Mouse (Mus musculus) forebrain, embryonic 10.5 days (tissue): ENCODE data around the gene Elmsan1. TPM values are rescaled to one million over a fixed set of nuclear protein-coding genes. Genes with fewer than 3 reads are reported as not detected.
"Not testable (repeated sequence)": the region's sequence is repeated elsewhere in the genome, so short reads cannot be mapped to it uniquely, and the experiment has no call there.

Experiments used
- DNase-seq: peaks from one replicate; pipeline ENCODE4 v3.0.0-alpha.2; 2017; ENCODE audit warnings: low spot score; ENCODE audit errors: extremely low spot score
- H3K27ac ChIP-seq: fragments of 300-500 bp; sonication (generic); 2 replicates; pipeline ENCODE4 v1.5.1; 2016; ENCODE audit warnings: mild to moderate bottlenecking
- H3K27me3 ChIP-seq: fragments of 300-500 bp; sonication (generic); 2 replicates; pipeline ENCODE4 v1.6.1; 2016; ENCODE audit warnings: mild to moderate bottlenecking; ENCODE audit not compliant: poor library complexity, severe bottlenecking
- H3K36me3 ChIP-seq: fragments of 300-500 bp; sonication (generic); replicated peaks from 2 replicates; pipeline ENCODE4 v1.6.1; 2016; ENCODE audit warnings: mild to moderate bottlenecking, moderate library complexity
- H3K4me1 ChIP-seq: fragments of 300-500 bp; sonication (generic); 2 replicates; pipeline ENCODE4 v1.6.1; 2016
- H3K4me3 ChIP-seq: fragments of 300-500 bp; sonication (generic); 2 replicates; pipeline ENCODE4 v1.5.1; 2016; ENCODE audit warnings: mild to moderate bottlenecking, moderate library complexity
- H3K9me3 ChIP-seq: fragments of 300-500 bp; sonication (generic); 2 replicates; pipeline ENCODE4 v1.6.1; 2016; ENCODE audit warnings: mild to moderate bottlenecking, moderate library complexity
- WGBS: fragments of 180-500 bp; shearing (Covaris S2); methylation state at CpG from one replicate; pipeline ENCODE4 v1.1.7; 2016; 5-methylcytosine and 5-hydroxymethylcytosine counted together
- polyA plus RNA-seq: library from polyadenylated mRNA; unstranded; fragments of >200 nt; fragmentation: Nextera tagmentation; extraction: Ambion mirVana; gene quantifications from 2 replicates; pipeline ENCODE4 v1.2.1, GENCODE M21; 2016

Elmsan1 gene
- polyA plus RNA-seq, 1 experiment from 2014 or later: 8.7 TPM

DNA sequence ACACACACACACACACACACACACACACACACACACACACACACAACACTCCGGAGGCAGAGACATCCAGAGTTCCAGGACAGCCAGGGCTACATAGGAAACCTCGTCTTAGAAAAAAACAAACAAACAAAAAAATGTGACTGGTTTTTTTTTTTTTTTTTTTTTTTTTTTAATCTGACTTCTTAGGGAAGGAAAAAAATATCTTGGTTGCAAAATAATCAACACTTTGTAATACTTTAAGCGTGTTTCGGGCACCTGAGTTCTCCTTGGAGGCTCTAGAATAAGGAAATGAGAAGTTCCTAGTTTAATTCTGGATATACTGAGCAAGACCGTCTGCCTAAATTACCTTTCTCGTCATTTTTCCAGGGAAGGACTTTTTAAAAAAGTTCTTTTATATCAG lies 105.0 kb downstream of the Elmsan1 start:
- Histone ChIP-seq H3K9me3 (no peaks in the 10 kb centered on the region), H3K4me3 (peak overlapping the region; percentile 87), H3K27ac (peak overlapping the region; percentile 89), H3K27me3 (no peaks in the 10 kb centered on the region), H3K4me1 (peaks cover 14% of the 10 kb centered on the region), H3K36me3 (no peaks in the 10 kb centered on the region)
- DNase-seq: no peak
- 52% methylated on average over 6 of the region's 6 CpGs for WGBS

DNA sequence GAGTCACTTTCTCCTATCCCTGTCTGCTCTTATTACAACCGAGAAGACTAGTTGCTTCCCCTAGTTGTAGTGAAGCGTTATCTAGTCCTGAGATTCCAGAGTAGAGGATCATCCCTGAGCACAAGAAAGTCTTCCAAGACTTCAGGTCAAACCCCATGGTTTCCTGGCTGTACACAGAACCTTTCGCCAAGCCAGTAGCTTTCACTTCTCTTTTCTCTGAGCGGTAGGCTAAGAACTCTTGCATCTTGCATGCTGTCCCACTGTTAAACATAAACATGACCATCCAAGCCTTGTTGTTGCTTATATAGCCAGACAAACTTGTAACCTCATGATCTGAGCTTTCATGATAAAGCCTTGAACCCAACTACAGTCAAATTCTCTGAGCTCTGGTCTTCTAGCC lies 107.9 kb downstream of the Elmsan1 start:
- no peaks in the 10 kb centered on the region for H3K9me3 ChIP-seq
- peaks cover 14% of the 10 kb centered on the region for H3K4me1 ChIP-seq
- no peak overlapping the region for H3K4me3 ChIP-seq
- 94% methylated on average over 4 of the region's 4 CpGs for WGBS
- no peak for DNase-seq
- no peaks in the 10 kb centered on the region for H3K27me3 ChIP-seq
- no peak overlapping the region for H3K27ac ChIP-seq
- H3K36me3 ChIP-seq: no peaks in the 10 kb centered on the region

DNA sequence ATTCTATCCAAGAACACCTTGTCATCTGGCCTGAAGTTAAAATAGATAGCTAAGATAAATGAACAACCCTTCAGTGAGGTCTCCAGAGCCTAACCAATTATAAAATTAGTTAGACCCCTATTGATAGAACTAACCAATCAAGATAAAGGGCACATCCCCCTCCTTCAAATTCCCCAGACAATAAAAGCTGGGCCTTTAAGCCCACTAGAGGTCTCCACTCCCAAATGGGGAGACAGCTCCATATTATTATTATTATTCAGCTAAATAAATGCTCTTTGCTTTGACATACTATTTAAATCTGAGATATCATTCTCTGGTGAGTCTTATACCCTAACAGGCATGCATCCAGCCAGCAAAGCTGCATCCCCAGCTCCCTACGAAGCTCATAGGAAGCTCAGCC lies 108.8 kb downstream of the Elmsan1 start:
- H3K4me3 ChIP-seq: no peak overlapping the region
- no peaks in the 10 kb centered on the region for H3K9me3 ChIP-seq
- WGBS: 70% methylated on average over 1 of the region's 1 CpGs
- H3K4me1 ChIP-seq: peaks cover 9% of the 10 kb centered on the region
- DNase-seq: no peak
- H3K27me3 ChIP-seq: no peaks in the 10 kb centered on the region
- H3K36me3 ChIP-seq: no peaks in the 10 kb centered on the region
- H3K27ac ChIP-seq: no peak overlapping the region

DNA sequence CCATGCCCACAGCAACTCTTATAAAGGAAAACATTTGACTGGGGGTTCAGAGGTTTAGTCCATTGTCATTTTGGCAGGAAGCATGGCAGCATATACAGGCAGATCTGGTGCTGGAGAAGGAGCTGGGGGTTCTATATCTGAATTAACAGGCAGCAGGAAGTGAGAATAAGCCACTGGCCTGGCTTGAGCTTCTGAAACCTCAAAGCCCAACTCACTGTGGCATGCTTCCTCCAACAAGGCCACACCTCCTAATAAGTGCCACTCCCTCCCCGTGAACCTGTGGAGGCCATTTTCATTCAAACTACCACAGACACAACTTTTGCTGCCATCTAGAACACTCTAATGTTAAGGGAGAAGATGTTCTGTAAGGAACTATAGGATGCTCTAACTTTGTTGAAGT lies 111.0 kb downstream of the Elmsan1 start:
- no peak overlapping the region for H3K27ac ChIP-seq
- H3K4me3 ChIP-seq: no peak overlapping the region
- H3K9me3 ChIP-seq: no peaks in the 10 kb centered on the region
- no peak for DNase-seq
- H3K27me3 ChIP-seq: no peaks in the 10 kb centered on the region
- H3K4me1 ChIP-seq: no peaks in the 10 kb centered on the region
- WGBS: 86% methylated on average over 1 of the region's 1 CpGs
- H3K36me3 ChIP-seq: no peaks in the 10 kb centered on the region

DNA sequence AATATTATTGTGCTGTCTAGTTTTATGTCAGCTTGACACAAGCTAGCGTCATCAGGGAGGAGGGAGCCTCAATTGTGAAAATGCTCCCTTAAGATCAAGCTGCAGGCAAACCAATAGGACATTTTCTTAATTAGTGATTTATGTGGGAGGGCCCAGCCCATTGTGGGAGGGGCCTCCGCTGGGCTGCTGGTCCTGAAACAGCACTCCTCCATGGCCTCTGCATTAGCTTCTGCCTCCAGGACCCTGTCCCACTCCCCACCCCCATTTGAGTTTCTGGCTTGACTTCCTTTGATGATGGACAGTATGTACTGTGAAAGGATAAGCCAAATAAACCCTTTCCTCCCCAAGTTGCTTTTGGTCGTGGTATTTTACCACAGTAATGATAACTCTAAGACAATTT lies 111.7 kb downstream of the Elmsan1 start:
- H3K36me3 ChIP-seq: no peaks in the 10 kb centered on the region
- no peaks in the 10 kb centered on the region for H3K9me3 ChIP-seq
- 81% methylated on average over 3 of the region's 3 CpGs for WGBS
- H3K27ac ChIP-seq: no peak overlapping the region
- peaks cover 3% of the 10 kb centered on the region for H3K27me3 ChIP-seq
- H3K4me3 ChIP-seq: no peak overlapping the region
- H3K4me1 ChIP-seq: no peaks in the 10 kb centered on the region
- no peak for DNase-seq

DNA sequence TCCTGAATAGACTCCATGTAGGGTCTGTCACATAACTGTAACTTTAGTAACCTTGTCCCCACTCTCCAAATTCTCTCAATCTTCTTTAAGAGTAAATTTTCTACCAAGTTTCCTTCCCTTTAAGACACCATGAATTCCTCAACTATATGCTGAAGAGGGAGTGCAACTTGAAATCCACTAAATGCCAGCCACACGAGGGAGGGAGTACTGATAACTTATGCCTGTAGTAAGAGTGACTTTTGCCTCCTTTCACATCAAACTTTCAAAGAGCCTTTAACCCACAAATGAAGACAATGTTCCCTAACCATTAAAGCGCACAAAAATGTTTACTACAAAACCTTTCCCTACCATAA lies 117.2 kb downstream of the Elmsan1 start:
- no peak for DNase-seq
- Histone ChIP-seq H3K36me3 (no peaks in the 10 kb centered on the region), H3K27me3 (peaks cover 21% of the 10 kb centered on the region), H3K4me3 (peak overlapping the region; percentile 63), H3K4me1 (peaks cover 7% of the 10 kb centered on the region), H3K9me3 (no peaks in the 10 kb centered on the region), H3K27ac (peak overlapping the region; percentile 85; the same call in 1 of the 2 replicates)
- WGBS: 56% methylated on average over 2 of the region's 2 CpGs

DNA sequence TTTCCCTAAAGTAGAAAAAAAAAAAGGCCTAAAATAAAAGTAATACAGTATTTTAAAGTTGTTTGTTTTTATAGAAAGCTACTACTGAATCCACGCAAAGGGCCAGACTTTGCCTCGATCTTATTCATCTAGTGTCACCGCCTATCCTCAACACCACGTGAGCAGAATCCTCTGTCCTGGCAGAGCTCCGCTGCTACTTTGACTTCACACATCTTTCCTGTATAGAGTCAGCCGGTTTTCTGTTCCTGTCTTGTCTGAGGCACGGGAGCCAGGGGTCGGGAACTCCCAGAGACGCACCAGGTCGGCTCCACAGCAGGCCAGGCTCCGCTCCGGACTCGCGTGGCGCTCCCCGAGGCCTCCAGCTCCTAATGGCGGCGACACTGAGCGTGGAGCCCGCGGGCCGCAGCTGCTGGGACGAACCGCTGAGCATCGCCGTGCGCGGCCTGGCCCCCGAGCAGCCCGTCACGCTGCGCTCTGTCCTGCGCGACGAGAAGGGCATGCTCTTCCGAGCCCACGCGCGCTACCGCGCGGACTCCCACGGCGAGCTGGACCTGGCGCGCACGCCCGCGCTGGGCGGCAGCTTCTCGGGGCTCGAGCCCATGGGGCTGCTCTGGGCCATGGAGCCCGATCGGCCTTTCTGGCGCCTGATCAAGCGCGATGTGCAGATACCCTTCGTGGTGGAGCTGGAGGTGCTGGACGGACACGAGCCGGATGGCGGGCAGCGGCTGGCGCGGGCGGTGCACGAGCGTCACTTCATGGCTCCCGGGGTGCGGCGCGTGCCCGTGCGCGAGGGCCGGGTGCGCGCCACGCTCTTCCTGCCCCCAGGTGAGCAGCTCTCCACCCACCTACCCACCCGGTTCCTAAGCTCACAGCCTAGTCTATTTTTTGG lies 117.8 kb downstream of the Elmsan1 start, which contains the start of gene Acot6:
Gene Acot6 (plus strand): TSS at position 51 of the 889 bp plus-strand sequence.
- H3K27ac ChIP-seq: peak within 1 kb of the TSS; percentile 85
- peak; percentile 55 for DNase-seq
- H3K4me3 ChIP-seq: peak within 1 kb of the TSS; percentile 63
- H3K4me1 ChIP-seq, H3K36me3 ChIP-seq, H3K9me3 ChIP-seq: not testable (repeated sequence)
- H3K27me3 ChIP-seq: peaks cover 21% of the 10 kb centered on the region
- 1% methylated on average over 80 of the region's 80 CpGs for WGBS

DNA sequence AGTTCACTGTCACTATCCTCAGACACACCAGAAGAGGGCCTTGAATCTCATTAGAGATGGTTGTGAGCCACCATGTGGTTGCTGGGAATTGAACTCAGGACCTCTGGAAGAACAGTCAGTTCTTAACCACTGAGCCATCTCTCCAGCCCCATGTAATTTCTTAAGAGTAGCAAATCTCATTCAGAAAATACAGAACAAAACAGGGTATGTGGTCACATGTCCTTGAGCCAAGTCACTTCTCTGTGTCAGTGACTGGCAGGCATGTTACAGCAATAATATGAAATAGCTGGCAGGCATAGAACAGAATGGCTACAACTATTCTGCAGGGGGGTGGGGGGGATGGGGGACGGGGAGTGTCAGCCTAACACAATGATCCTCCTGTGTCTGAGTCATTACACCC lies 118.6 kb downstream of the Elmsan1 start:
- WGBS: 83% methylated on average over 1 of the region's 1 CpGs
- peaks cover 21% of the 10 kb centered on the region for H3K27me3 ChIP-seq
- peaks cover 7% of the 10 kb centered on the region for H3K4me1 ChIP-seq
- peak overlapping the region; percentile 63; the same call in 1 of the 2 replicates for H3K4me3 ChIP-seq
- no peak for DNase-seq
- no peaks in the 10 kb centered on the region for H3K36me3 ChIP-seq
- H3K27ac ChIP-seq: no peak overlapping the region
- H3K9me3 ChIP-seq: peaks cover 4% of the 10 kb centered on the region

DNA sequence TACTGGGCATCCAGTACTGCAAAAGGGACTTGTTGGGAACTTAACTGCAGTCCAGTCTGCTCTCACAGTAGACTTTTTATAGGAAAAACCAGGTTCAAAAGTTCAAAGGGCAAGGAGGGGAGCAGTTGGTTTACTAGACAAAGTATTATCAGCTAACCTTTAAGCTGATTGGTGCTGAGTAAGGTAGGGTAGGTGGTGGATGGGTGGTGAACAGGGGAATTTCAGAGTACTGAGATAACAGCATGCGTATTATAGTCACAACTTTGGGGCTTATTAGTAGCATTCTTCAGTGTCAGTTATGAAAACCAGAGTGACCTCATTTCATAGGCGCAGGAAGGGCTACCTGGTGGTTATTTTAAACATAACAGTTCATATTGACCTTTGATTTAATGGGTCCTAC lies 119.1 kb downstream of the Elmsan1 start:
- peaks cover 5% of the 10 kb centered on the region for H3K9me3 ChIP-seq
- H3K27me3 ChIP-seq: peaks cover 21% of the 10 kb centered on the region
- no peaks in the 10 kb centered on the region for H3K36me3 ChIP-seq
- WGBS: 92% methylated on average over 2 of the region's 2 CpGs
- no peak overlapping the region for H3K27ac ChIP-seq
- no peak for DNase-seq
- H3K4me3 ChIP-seq: no peak overlapping the region
- peaks cover 7% of the 10 kb centered on the region for H3K4me1 ChIP-seq

Other genes with a start within 250 kb of the Elmsan1 start
- gene Heatr4, start 234.0 kb downstream of the Elmsan1 start, polyA plus RNA-seq: not detected in 2 replicates
- 14.9 and 16.0 TPM in 2 replicates for gene Acot2, start 231.0 kb downstream of the Elmsan1 start, polyA plus RNA-seq
- 22.4 and 23.5 TPM in 2 replicates for gene Acot1, start 209.4 kb downstream of the Elmsan1 start, polyA plus RNA-seq
- 0.14 and 0.15 TPM in 2 replicates for gene Acot4, start 180.5 kb downstream of the Elmsan1 start, polyA plus RNA-seq
- gene Gm49366, start 179.9 kb downstream of the Elmsan1 start, polyA plus RNA-seq: not detected in 2 replicates
- gene Acot3, start 166.7 kb downstream of the Elmsan1 start, polyA plus RNA-seq: 0.11 and 0.32 TPM in 2 replicates
- gene Acot5, start 149.6 kb downstream of the Elmsan1 start, polyA plus RNA-seq: not detected in 2 replicates
- gene Acot6, start 118.2 kb downstream of the Elmsan1 start, polyA plus RNA-seq: 0.69 and 0.98 TPM in 2 replicates
- gene Dnal1, start 104.5 kb downstream of the Elmsan1 start, polyA plus RNA-seq: 4.2 and 4.8 TPM in 2 replicates
- gene Pnma1, start 70.4 kb downstream of the Elmsan1 start, polyA plus RNA-seq: 1.3 and 1.8 TPM in 2 replicates
- 17.7 and 18.2 TPM in 2 replicates for gene Ptgr2, start 66.4 kb upstream of the Elmsan1 start, polyA plus RNA-seq
- gene Zfp410, start 98.0 kb upstream of the Elmsan1 start, polyA plus RNA-seq: 119 and 120 TPM in 2 replicates
- gene Coq6, start 142.8 kb upstream of the Elmsan1 start, polyA plus RNA-seq: 46.8 and 49.2 TPM in 2 replicates
- 4.7 and 5.6 TPM in 2 replicates for gene Fam161b, start 143.0 kb upstream of the Elmsan1 start, polyA plus RNA-seq
- 9.9 and 10.3 TPM in 2 replicates for gene Entpd5, start 190.1 kb upstream of the Elmsan1 start, polyA plus RNA-seq
- 0.92 and 0.98 TPM in 2 replicates for gene Bbof1, start 190.2 kb upstream of the Elmsan1 start, polyA plus RNA-seq
- gene Rnf113a2, start 198.3 kb upstream of the Elmsan1 start, polyA plus RNA-seq: 23.9 and 25.6 TPM in 2 replicates
- 15.0 and 16.2 TPM in 2 replicates for gene Aldh6a1, start 232.1 kb upstream of the Elmsan1 start, polyA plus RNA-seq
- gene Lin52, start 232.5 kb upstream of the Elmsan1 start, polyA plus RNA-seq: 31.1 and 33.5 TPM in 2 replicates